Mouse (Mus musculus): ENCODE measurements at regions not wholly inside any gene's neighbourhood (a gene's known extent, or its start where the extent isn't known, plus 50 kb on each side); places are given as distances from the start of the nearest gene placed in this dataset.

- DNase-seq (ENCODE audit: low spot score in 2 of 2): no peak
Observed at GRCm38 (mm10) chr14:45714311-45714710, 56.4 kb upstream of the Ddhd1 start.

GRCm38 (mm10) chr14:45714786-45715185 lies 56.8 kb upstream of the Ddhd1 start:
- DNase-seq (ENCODE audit: low spot score in 2 of 2): no peak

- DNase-seq (ENCODE audit: low spot score in 2 of 2): no peak
Observed at GRCm38 (mm10) chr14:45716100-45716499, 58.2 kb upstream of the Ddhd1 start.

- DNase-seq (ENCODE audit: low spot score in 2 of 2): no peak
Observed at GRCm38 (mm10) chr14:45722887-45723286, 64.9 kb upstream of the Ddhd1 start.

- DNase-seq (ENCODE audit: low spot score in 2 of 2): no peak
Observed at GRCm38 (mm10) chr14:45724341-45724740, 66.4 kb upstream of the Ddhd1 start.

- no peak for DNase-seq (ENCODE audit: low spot score in 2 of 2)
Observed at GRCm38 (mm10) chr14:45734530-45735410, 76.8 kb upstream of the Ddhd1 start.

- no peak for DNase-seq (ENCODE audit: low spot score in 2 of 2)
Observed at GRCm38 (mm10) chr14:45737966-45738365, 80.0 kb upstream of the Ddhd1 start.

GRCm38 (mm10) chr14:45739638-45740037 lies 81.7 kb upstream of the Ddhd1 start:
- DNase-seq (ENCODE audit: low spot score in 2 of 2): no peak

- no peak for DNase-seq (ENCODE audit: low spot score in 2 of 2)
Observed at GRCm38 (mm10) chr14:45740662-45741061, 82.7 kb upstream of the Ddhd1 start.

- DNase-seq (ENCODE audit: low spot score in 2 of 2): no peak
Observed at GRCm38 (mm10) chr14:45746176-45746575, 88.2 kb upstream of the Ddhd1 start.

GRCm38 (mm10) chr14:45757376-45757775 lies 99.4 kb upstream of the Ddhd1 start:
- DNase-seq (ENCODE audit: low spot score in 2 of 2): no peak

- DNase-seq (ENCODE audit: low spot score in 2 of 2): no peak
Observed at GRCm38 (mm10) chr14:45760890-45761680, 103.1 kb upstream of the Ddhd1 start.

GRCm38 (mm10) chr14:45764231-45764630 lies 106.3 kb upstream of the Ddhd1 start:
- DNase-seq (ENCODE audit: low spot score in 2 of 2): no peak

GRCm38 (mm10) chr14:45766582-45766981 lies 108.6 kb upstream of the Ddhd1 start:
- DNase-seq (ENCODE audit: low spot score in 2 of 2): no peak

GRCm38 (mm10) chr14:45772665-45773277 lies 114.8 kb upstream of the Ddhd1 start:
- DNase-seq (ENCODE audit: low spot score in 2 of 2): peak in 1 of 2 experiments; percentile 22

GRCm38 (mm10) chr14:45773326-45773725 lies 115.4 kb upstream of the Ddhd1 start:
- DNase-seq (ENCODE audit: low spot score in 2 of 2): no peak

GRCm38 (mm10) chr14:45781850-45782249 lies 123.9 kb upstream of the Ddhd1 start:
- DNase-seq (ENCODE audit: low spot score in 2 of 2): no peak

GRCm38 (mm10) chr14:45794980-45795379 lies 137.0 kb upstream of the Ddhd1 start:
- no peak for DNase-seq (ENCODE audit: low spot score in 2 of 2)

- no peak for DNase-seq (ENCODE audit: low spot score in 2 of 2)
Observed at GRCm38 (mm10) chr14:45796665-45797319, 138.8 kb upstream of the Ddhd1 start.

GRCm38 (mm10) chr14:45797320-45797696 lies 139.4 kb upstream of the Ddhd1 start:
- DNase-seq (ENCODE audit: low spot score in 2 of 2): no peak

- no peak for DNase-seq (ENCODE audit: low spot score in 2 of 2)
Observed at GRCm38 (mm10) chr14:45799286-45799685, 141.3 kb upstream of the Ddhd1 start.
